Mouse (Mus musculus) olfactory bulb, adult 2 months (tissue): ENCODE results near the gene Usp46. TPM values are rescaled to one million over a fixed set of nuclear protein-coding genes. Genes with fewer than 3 reads are reported as not detected.

Source experiments
- H3K27ac ChIP-seq: fragments of 200-500 bp; 2 replicates; pipeline ENCODE4 v1.5.1; 2012; ENCODE audit warnings: low read depth, low read length; ENCODE audit not compliant: insufficient read depth
- H3K4me1 ChIP-seq: fragments of 200-500 bp; 2 replicates; pipeline ENCODE4 v1.6.1; 2012; ENCODE audit warnings: low read length; ENCODE audit not compliant: control insufficient read depth, insufficient read depth
- H3K4me3 ChIP-seq: fragments of 200-500 bp; 2 replicates; pipeline ENCODE4 v1.5.1; 2012; ENCODE audit warnings: mild to moderate bottlenecking, low read depth, low read length, moderate library complexity; ENCODE audit not compliant: insufficient read depth
- CTCF ChIP-seq: fragments of 200-500 bp; IDR thresholded peaks from 2 replicates; pipeline ENCODE4 v1.5.1; 2012; ENCODE audit warnings: low read depth, mild to moderate bottlenecking, low read length, moderate library complexity; ENCODE audit not compliant: insufficient read depth
- POLR2A ChIP-seq: fragments of 200-500 bp; IDR thresholded peaks from 2 replicates; pipeline ENCODE4 v1.6.1; 2012; ENCODE audit warnings: mild to moderate bottlenecking, low read depth, low read length, moderate library complexity; ENCODE audit not compliant: insufficient read depth
- WGBS: fragments of 180-500 bp; shearing (Covaris S2); methylation state at CpG from one replicate; pipeline ENCODE4 v1.1.7; 2018; 5-methylcytosine and 5-hydroxymethylcytosine counted together
- polyA plus RNA-seq: library from polyadenylated mRNA; stranded (reverse); fragments of >200 nt; gene quantifications from 2 replicates; pipeline ENCODE4 v1.2.4, GENCODE M21; 2012; ENCODE audit warnings: low replicate concordance; ENCODE audit not compliant: missing spikeins, insufficient read depth, insufficient read length

The Usp46 gene
- polyA plus RNA-seq, 1 experiment = 164 TPM

DNA sequence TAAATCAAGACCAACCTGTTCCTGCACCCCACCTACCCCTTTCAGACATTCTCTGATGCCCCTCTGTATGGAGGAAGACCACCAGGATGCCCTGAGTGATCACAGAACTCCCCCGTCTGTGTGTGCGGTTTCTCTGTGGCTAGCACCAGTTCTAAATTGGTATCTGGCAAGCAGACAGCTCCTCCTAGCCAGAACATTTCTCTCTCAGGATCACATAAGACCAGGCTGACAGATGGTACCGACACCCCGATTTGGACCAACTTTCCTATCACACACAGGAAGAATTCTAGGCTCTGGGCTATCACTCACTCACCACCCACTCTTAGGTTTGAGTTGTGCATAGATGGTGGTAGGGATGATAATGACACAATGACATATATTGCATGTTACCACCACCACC lies 113.2 kb downstream of the Usp46 start:
- peaks cover 6% of the 10 kb centered on the region; the same call in 1 of the 2 replicates for H3K4me1 ChIP-seq
- TF ChIP-seq POLR2A (no peak), CTCF (no peak)

GRCm38 (mm10) chr5:73953066-73953614 lies 115.1 kb downstream of the Usp46 start:
- Histone ChIP-seq H3K4me3 (no peak overlapping the region), H3K27ac (no peak overlapping the region), H3K4me1 (peaks cover 6% of the 10 kb centered on the region; the same call in 1 of the 2 replicates)
- TF ChIP-seq POLR2A = no peak
- TF ChIP-seq CTCF = no peak
- 85% methylated on average over 3 of the region's 3 CpGs for WGBS

More for the DNA sequence above, 113.2 kb downstream of the Usp46 start:
- 85% methylated on average over 4 of the region's 4 CpGs for WGBS
- no peak overlapping the region for H3K27ac ChIP-seq
- H3K4me3 ChIP-seq = no peak overlapping the region

- TF ChIP-seq CTCF (no peak), POLR2A (no peak)
- Histone ChIP-seq H3K4me1 (peaks cover 6% of the 10 kb centered on the region; the same call in 1 of the 2 replicates), H3K27ac (no peak overlapping the region), H3K4me3 (no peak overlapping the region)
- WGBS = 33% methylated on average over 1 of the region's 1 CpGs
Observed at GRCm38 (mm10) chr5:73951649-73952000, 116.6 kb downstream of the Usp46 start.

DNA sequence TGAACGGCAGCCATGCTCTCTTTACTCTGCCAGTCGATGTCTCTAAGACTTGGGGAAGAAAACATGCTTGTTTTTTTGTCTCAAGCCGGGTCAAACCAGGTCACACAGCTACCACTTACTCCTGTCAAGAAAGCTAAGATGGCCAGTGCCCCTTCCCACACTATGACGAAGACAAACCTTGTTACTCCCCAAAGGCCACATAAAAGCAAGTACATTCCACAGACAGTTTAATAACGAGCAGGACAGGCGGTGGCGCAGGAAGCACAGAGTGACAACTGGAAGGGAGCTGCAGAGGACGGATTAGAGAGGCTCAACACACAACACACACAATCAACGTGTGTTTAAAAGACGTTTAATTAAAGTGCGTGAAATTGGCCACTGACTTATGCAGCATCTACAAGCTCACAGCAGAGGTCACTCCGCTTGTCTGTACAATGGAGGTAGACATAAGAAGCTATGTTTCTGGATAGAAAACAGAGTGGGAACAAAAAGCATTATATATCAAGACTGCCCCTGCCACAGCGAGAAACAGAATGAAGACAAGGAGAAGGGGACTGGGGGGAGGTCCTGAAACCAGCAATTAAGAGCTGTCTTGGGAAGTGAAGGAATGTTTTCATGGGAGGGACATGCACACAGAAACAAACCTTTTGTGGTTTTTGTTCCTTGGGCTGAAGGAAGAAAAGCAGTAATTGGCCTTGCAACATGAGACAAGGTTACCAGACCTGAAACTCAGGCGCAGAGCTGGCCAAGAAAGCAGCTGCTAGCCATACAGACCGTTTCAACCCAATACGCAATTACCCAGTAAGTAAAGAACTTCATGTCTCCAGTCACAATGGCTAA lies 117.2 kb downstream of the Usp46 start:
- peaks cover 6% of the 10 kb centered on the region; the same call in 1 of the 2 replicates for H3K4me1 ChIP-seq
- H3K27ac ChIP-seq = peak overlapping the region; percentile 56; the same call in 1 of the 2 replicates
- 34% methylated on average over 16 of the region's 16 CpGs for WGBS
- TF ChIP-seq CTCF (no peak), POLR2A (no peak)
- H3K4me3 ChIP-seq = no peak overlapping the region

Other genes starting within 250 kb of the Usp46 start
- not detected in 2 replicates for gene Rasl11b, start 126.9 kb upstream of the Usp46 start, polyA plus RNA-seq